Mouse (Mus musculus): ENCODE measurements at regions not wholly inside any gene's neighbourhood (a gene's known extent, or its start where the extent isn't known, plus 50 kb on each side); places are given as distances from the start of the nearest gene placed in this dataset.

DNA sequence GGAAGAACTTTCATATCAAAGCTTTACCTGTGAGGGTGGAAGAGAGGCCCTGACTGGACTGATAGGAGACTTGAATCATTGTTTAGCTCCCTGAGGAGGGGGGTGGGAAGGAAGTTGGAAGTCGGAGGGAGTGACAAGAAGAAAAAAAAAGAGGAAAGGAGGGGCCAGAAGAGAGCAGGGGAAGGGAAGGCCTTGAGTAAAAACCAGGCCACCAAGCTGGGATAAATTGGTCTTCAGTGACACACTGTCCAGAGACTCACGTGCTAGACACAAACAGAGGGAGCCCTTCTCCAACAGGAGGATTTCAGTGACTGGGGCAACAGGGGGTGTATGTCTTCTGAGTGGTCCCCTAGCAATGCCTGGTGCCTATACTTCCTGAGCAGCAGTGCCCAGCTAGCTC is 172.9 kb downstream of the Dact1 start:
- no peak for DNase-seq

DNA sequence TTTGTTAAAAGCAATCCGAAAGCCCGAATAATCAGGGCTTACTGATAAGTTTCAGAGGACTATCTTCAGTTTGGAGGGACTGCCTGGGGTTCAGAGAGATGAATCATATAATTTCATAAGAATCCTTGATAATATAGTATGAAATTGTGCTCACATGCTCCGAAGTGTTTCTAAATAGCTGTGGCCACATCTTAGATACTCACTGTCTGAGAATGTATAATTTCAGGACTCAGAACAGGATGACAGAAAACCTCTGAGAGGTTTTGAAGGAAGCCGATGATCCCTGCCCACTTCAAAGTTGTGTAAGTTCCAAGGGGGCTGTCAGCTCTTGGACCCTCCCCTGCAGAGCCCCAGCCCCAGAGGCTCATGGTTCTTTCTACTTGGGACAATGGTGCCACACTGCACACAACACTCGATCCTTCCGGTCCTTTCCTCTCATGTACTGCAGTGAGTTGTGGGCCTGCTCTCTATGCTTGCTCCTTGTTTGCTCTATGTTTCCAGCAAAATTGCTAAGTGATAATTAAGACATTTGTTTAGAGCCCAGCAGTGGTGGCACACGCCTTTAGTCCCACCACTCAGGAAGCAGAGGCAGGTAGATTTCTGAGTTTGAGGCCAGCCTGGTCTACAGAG is 174.0 kb downstream of the Dact1 start:
- DNase-seq: no peak

DNA sequence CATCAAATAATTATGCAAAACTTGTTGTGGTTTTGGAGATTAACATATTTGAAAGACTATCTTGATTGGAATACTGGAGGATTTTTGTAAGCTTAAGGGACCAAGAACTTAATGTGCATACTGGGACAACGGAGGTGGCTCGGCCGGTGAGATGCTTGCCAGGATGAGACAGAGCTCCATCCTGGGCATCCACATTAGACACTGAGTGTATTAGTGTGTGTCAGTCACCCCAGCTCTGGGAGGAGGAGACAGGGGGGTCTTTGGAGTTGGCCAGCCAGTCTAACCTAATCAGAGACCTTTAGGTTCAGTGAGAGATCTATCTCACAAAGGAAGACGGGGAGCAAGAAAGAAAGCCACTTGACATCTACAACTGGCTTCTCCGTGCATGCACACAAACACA is 174.6 kb downstream of the Dact1 start:
- DNase-seq: no peak

DNA sequence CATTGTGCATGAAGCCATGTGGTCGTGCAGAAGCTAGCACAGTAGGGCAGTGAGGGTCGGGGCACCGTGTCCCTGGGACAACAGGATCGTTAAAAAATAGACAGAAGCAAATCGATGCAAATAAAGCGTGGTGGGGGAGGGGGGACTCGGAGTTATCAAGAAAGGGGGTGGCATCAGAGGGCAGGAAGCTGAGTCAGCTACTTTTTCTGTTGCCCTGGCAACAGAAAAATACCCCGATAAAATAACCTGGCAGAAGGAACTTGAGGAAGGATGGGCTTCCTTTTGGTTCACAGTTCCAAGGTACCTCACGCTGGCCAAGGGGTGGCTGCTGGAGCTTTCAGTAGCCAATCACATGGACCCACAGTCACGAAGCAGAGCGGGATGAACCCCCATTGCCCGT is 176.4 kb downstream of the Dact1 start:
- no peak for DNase-seq

DNA sequence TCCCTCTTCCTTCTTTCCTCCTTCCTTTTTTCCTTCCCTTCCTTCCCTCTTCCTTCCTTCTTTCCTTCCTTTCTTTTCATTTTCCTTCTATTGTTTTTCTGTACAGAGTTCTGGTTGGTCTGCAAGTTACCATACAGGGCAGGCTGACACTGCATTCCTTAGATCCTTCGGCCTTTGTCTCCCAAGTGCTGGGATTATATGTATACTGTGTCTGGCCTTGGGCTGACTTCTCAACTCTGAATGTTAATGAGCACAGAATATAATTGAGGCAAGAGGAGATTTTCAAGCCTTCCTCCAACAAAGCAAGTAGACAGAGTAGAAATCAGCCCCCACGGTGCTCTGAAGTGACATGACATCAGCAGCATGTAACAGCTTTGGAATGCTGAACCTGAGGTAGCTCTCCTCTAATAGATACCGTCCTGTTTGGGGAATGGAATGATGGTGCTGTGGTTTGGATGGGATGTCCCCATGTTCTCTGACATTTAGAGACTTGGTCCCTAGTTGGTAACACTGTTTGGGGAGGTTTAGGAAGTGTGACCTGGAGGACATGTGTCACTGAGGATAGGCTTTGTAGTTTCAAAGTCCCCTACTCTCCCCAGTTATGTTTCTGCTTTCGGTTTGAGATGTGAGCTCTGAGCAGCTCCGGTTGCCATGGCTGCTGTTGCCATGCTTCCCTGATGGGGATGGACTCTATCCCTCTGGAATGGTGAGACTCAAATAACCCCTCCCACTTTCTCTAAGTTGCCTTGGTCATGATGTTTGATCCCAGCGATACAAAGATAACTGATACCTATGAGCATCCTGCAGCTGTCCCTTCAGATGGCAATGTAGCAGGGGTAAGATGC is 178.1 kb downstream of the Dact1 start:
- DNase-seq: no peak

DNA sequence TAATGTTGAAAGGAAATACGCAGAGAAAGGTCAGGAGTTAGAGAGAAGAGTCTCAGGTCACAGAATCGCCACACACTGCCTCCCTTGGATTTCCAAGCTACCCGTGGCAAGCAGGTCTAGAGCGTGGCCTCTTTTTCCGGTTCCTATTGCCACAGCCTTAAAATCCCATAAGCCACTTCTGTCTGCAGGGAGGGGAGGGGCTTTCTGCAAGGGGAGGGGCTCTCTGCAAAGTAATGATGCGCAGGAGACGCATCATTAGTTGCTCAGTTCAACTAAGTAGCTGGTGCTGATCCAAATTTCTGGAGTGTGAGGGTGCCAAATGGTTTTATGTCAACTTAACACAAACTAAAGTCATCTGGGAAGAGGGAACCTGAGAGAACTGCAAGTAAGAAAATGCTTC is 179.6 kb downstream of the Dact1 start:
- DNase-seq: no peak

DNA sequence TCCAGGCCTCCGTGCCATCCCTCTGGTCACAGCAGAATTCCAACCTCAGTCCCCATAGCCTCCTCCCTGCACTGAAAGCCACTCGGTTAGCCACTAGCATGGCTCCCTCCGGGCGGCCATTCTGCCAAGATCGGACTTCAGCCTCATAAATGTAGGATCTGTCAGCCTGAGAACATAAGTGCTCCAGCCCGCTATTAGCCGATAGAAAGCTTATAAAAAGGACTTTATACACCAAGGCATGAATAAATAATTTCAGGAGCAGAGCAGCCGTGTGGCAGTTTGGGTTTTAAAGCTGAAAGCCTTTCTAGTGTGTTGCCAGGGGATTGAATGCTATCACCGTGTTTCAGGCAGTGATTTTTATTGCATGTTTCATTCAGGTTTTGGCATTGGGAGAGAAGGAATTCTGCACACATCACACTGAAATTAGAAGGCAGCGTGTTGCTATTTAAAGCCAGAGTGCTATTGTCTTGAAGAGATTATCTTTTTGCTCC is 185.2 kb downstream of the Dact1 start:
- DNase-seq: no peak

DNA sequence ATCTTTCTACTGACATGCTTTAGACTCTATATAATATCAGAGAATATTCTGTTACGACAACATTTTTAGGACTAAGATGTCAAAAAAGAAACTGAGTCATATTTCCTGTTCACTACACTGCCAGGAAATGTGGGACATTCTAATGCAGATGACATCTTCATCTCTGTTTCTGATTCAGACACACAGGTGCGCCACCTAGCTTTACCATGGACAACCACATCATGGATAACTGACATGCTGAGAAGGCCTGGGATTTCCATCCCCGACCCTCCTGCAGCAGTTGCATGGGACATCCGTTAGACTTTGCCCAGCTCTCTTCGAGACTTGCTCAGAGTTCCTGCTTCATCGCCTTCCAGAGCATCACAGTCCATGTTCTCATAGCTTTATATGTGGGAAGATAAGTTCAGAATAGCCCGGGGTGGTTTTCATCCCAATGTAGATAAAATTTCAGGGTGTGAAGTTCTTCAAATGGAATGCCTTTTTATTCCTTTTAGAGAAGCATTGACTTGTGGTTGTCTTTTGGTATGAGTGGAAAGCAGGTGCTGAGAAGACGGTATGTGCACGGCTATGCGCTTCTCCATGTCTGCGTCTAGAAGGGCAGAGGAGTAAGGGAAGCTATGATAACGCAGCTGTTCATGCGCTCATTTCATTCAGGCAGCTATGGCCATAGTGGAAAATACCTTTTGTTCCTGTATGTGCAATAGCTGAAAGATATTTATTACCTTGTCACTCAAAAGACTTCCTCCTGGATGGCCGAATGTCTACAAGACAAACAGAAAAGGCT is 188.8 kb downstream of the Dact1 start:
- no peak for DNase-seq

DNA sequence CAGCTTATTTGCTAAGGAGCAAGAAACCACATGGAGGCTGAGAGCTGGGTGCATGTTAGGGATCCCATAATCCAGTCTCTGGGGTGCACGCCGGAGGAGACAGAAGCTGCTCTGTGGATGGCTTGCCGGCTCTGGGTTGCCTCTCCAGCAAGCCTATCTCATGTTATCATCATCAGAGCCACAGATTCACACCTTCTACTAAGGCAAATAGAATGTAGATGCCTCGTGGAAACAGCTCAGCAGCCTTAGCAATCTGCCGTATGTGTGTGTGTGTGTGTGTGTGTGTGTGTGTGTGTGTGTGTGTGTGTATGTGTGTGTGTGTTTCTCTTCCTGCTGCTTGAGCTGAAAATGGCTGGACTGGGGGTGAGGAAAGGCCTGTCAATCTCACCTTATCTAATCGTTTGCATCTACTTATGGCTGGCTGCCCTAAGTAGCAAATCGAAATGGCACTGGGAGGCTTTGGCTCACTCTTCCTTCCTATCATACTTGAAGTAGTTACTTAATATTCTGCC is 191.7 kb downstream of the Dact1 start:
- DNase-seq: no peak

DNA sequence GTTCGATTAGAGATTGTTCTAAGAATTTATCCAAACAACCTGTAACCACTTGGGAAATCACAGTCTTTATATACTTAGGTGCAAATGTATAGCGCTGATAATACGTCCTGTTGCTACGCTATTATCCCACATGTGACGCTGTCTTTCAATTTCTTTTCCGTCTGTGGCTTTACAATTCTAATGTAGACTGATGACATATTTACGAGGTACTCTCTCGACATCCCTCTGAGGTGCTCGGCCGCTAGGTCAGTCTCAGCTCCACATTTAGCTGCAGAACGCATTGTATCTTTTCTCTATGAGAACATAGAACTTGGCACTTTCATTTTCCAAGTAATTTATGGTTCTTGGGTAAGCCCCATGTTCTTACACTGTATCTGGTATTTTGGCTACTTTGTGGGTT is 193.6 kb downstream of the Dact1 start:
- no peak for DNase-seq

DNA sequence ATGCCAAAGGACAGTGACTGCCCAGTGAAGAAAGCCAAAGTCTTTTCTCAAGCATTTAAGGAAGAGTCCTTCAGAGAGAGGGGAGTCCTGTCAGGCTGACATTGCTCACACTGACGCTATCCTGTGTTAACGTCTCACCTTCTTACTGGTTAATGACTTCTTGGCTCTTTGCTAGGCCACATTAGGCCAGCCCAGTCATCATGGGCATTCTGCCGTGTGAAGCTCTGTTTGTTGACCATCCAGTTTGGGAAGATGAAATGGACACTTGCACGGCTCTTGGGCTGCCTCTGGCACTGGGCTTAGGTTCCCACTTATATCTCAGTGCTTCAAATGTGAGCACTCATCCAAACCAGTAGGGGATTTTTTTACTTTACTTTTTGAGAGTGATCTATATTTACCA is 196.5 kb downstream of the Dact1 start:
- no peak for DNase-seq

DNA sequence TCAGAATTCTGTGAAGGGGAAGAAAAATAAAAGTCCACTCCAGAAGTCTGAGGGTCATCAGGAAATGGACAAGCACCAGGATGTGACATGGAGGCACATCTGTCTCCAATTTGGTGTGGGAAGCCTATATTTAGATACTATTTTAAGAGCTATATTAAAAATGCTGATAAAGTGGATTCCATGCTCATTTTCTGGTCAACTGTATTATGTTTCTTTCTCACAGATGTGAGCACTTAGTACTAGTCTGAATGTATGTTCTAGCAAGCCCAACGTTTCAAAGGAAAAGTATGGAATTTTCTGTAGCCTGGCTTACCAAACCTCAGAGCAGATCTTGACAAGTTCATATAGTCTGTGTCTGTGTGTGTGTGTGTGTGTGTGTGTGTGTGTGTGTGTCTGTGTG is 197.0 kb downstream of the Dact1 start:
- DNase-seq: no peak

DNA sequence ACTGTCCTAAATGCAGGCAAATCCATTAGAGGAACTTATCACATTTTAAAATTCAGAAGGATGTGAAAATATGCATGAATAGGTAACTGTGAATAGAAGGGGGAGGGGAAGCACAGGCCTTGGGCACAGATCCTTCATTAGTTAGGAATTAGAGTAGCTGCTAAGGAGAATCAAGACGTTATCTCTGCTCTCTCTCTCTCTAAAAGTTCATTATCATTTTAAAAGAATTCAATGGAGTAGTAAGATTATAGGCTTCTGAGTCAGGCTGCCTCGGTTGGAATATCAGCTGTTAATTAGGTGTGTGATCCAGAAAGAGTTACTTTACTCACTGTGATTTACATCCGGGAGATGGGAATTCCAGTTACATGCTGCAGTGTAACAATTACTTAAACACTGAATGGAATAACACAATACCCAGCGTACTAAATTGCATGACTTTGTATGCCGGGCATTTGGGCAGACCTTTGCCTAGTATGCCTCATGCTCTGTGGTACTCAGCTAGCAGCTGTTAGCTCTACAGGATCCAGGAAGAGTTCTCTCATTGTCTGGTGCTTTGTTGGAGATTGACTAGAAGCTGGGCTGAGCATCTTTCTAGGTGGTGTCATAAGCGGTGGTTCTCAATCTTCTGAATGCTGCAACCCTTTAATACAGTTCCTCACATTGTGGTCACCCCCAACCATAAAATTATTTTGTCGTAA is 203.4 kb downstream of the Dact1 start:
- DNase-seq: no peak

DNA sequence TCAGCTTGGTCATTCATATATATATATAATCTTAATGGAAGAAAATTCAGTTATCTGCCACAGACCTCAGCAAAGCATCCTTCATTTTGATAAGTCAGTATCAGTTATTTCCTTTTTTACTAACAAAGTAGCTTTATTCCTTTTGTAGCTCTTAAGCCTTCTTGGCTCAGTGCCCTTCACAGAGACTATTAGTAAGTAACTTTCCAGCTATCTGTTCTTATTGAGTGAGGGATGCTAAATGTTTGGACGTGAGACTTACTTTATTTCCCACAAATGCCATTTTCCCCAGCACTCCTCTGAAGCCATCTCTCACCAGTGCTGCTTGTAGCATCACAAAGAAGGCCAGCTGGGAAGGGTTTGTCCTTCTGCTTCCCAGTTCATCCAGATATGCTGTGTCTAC is 209.8 kb downstream of the Dact1 start:
- no peak for DNase-seq

DNA sequence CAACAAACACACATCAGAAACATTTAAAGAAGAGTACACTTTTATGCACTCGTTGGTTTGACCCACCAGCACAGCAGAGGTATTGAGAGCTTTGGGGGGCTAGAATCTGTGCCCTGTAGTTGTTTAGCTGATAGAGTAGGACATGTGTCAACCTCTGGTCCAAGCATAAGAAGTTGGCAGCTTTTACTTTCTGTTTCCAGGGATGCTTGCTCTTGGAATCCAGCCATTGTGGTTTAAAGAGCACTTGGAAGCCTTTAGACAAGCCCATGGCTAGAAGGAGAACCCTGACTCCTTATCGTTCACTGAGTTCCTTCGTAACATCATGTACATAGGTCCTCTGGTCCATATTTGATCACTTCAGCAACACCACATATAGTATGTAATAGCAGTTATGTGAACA is 212.3 kb downstream of the Dact1 start:
- no peak for DNase-seq

DNA sequence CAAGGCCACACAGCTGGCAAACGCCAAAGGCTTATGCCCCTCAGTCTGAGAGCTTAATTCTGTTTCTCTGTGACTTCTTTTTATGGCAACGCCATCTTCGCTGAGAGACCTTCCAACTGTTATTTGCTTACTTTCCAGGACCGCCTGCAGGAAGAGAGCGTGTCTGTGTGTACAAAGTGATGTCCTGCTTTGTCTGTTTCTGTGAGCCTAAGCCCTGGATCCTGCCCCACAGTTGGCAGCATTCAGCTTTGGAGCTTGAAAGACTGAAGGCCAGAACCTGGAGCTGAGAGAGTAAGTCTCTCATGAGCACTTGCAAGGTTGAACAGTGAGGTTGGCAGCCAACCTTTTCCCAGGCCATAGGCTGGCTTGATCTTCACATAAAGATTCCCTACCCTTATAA is 212.8 kb downstream of the Dact1 start:
- DNase-seq: no peak

DNA sequence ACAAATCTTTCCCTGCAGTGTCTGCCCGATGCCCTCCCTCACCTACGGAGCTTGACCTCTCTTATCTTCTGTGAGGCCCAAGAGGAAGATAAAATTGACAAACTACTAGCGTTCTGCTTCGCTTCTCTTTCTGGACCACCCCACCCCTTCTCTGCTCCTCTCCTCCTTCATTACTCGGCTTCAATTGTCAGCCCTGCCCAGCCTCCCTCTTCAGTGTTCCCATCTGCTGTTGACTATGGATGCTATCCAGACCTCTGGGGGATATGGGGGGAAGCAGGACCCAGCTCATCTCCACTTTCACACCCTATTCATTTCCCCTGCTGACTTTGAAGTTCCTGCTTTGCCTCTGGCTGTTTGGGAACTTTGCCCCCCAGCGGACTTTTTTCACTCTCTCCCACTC is 214.5 kb downstream of the Dact1 start:
- DNase-seq: no peak

DNA sequence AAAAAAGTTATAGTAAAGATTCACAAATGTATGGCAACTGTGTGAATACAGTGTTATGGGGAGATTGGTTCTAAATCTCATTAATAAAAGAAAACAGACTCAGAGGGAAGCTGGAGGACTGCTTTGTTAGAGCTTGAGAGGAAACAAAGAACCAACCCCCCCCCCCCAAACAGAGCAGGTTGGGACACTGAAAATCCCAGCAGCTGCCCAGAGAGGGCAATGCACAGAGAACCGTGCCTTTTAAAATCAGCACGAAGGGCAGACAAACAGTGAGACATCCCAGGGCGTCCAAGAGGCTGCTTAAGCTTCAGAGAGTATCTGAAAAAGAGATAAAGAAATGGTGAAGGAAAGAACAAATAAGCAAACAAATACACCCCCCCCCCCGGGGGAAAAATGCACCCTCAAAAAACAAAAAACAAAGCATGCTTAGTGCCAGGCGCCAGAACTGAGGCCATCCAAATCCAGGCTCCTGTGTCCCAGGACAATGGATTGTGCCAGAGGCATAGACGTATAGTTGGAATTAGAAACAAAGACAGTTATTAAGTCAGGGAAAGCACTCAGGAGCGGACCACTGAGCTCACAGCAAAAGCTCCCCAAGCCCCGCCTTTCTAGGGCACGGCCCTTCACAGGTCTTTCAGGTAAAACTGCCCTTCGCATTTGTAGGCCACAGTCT is 215.7 kb downstream of the Dact1 start:
- no peak for DNase-seq

DNA sequence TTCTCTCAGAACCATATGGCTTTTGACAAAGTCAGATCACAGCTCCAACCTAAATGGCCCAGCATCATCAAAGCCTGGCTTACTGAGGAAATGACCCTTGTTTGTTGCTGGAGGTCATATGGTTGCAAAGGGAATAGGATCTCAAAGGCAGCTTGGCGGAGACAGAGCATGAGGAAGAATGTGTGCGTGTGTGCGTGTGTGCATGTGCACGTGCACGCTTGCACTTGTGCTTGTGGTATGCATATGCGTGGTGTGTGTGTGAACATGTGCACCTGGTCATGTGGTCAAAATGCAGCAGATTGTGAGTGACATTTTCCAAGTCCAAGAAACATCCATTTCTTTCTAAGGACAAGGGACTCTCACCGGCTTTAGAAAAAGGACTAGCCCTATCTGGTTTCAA is 216.9 kb downstream of the Dact1 start:
- no peak for DNase-seq

DNA sequence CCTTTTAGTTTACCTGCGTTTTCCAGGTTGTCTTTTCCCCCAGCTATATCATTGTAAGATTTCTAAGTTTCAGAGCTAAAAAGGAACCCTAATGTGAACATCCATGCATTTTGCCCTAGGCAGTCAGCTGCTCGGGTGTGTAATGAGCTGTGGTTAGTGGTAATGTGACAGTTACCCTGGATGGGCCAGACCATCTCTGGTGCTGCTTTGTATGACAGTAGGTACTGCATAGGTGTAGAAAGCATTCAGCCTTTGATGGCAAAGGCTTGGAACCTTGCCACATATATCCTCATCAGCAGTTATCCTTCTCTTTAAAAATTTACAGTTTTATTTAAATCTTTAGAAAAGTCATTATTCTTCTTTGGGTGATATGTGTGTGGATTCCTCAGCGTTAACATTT is 222.5 kb downstream of the Dact1 start:
- no peak for DNase-seq

DNA sequence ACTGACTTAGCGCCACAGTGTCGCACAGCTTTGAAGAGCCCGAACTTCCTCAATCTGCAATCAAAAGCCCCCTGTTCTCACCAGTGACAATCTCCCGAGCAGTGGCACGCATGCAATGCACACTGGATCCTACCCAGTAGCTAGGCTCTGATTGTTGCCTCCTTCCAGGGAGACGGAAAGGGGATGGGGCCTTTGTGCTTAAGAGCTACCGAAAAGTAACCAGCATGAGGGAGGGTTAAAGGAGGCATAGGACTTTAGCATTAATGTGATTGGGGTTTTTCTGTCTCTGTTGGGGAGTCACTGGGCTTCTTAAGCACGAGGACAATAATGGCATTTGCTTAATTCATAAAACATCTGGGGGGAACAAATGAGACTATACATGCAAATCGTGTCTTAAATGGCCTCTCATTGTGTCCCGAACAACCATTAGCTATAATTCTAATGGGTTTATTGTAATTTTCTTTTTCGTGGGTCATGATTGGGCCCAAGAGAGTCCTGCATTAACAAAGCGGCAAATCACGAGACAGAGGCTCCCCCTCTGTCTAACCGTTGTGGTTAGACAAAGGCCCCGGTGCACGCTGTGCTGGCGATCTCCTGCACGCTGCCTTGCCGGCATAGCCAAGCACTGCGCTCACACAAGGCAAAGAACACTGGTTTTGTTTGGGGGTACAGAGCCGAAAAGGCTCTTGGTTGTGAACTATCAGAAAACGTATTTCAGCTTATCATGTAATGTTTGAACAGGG is 223.2 kb downstream of the Dact1 start:
- no peak for DNase-seq

DNA sequence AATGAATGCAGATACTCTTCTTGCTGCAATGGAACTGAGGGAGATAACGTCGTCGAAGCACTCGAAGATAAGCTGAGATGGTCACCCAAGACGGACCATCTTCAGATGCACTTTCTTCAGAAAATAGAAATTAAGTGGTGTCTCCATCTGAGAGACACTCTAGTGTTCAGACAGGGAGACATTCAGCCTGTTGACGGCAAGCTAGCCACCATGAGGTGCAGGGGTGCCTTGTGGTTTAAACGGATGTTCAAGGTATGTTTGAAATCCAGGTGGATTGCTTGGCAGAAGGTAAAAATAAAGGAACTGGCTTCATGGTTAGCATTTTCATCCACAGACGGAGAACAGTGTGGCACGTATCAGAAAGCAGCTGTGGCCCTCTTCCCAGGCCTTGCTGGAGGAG is 224.0 kb downstream of the Dact1 start:
- DNase-seq: no peak

Data from right cerebral cortex, adult 18-20 months (tissue).